Mouse (Mus musculus) spleen, adult 2 months (tissue): ENCODE measurements around the gene Trmo.

Source experiments
- CTCF ChIP-seq: fragments of 200-500 bp; IDR thresholded peaks from 2 replicates; pipeline ENCODE4 v1.5.1; 2011; ENCODE audit warnings: mild to moderate bottlenecking, inconsistent platforms; ENCODE audit not compliant: insufficient read depth, insufficient read length, insufficient replicate concordance; ENCODE audit errors: extremely low read depth
- POLR2A ChIP-seq: fragments of 200-500 bp; IDR thresholded peaks from 2 replicates; pipeline ENCODE4 v1.6.1; 2011; ENCODE audit warnings: low read depth, low read length, inconsistent platforms

DNA sequence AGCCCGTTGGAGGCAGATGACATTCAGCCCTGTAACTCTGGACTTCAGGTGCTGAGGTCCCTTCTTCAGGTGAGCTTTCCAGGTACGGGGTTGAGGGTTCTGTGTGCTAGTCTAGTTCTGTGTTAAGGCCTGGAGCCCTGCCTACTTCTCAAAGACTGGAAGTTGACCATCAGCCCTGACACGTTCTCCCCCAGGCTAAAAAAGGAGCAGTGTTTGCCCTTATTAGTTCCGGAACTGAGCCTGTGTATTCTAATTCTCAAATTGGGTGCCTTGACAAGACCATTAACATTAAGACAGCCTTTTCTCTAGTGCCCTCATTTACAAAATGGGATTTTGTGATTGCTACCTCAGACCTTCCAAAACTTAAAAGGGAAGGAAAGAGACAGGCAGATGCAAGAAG is 42.1 kb downstream of the Trmo start:
- TF ChIP-seq CTCF: no peak
- no peak for TF ChIP-seq POLR2A
